Mouse (Mus musculus): ENCODE measurements at regions not wholly inside any gene's neighbourhood (a gene's known extent, or its start where the extent isn't known, plus 50 kb on each side); places are given as distances from the start of the nearest gene placed in this dataset.

GRCm38 (mm10) chr10:21482659-21483058 is 105.6 kb downstream of the Aldh8a1 start:
- no peak for DNase-seq (ENCODE audit: low read depth, low spot score)

- no peak for DNase-seq (ENCODE audit: low read depth, low spot score)
These were observed 106.3 kb downstream of the Aldh8a1 start for GRCm38 (mm10) chr10:21483373-21483772.

GRCm38 (mm10) chr10:21488374-21488930 is 104.5 kb upstream of the 1700020N01Rik start:
- DNase-seq (ENCODE audit: low read depth, low spot score) = no peak

- no peak for DNase-seq (ENCODE audit: low read depth, low spot score)
These were observed 102.0 kb upstream of the 1700020N01Rik start for GRCm38 (mm10) chr10:21490910-21491309.

GRCm38 (mm10) chr10:21492254-21492894 is 100.6 kb upstream of the 1700020N01Rik start:
- DNase-seq (ENCODE audit: low read depth, low spot score) = peak; percentile 10

- DNase-seq (ENCODE audit: low read depth, low spot score) = peak; percentile 15
These were observed 98.4 kb upstream of the 1700020N01Rik start for GRCm38 (mm10) chr10:21494536-21494935.

- no peak for DNase-seq (ENCODE audit: low read depth, low spot score)
These were observed 95.8 kb upstream of the 1700020N01Rik start for GRCm38 (mm10) chr10:21497110-21497509.

- DNase-seq (ENCODE audit: low read depth, low spot score) = no peak
These were observed 94.8 kb upstream of the 1700020N01Rik start for GRCm38 (mm10) chr10:21498143-21498542.

GRCm38 (mm10) chr10:21501658-21502057 is 91.3 kb upstream of the 1700020N01Rik start:
- no peak for DNase-seq (ENCODE audit: low read depth, low spot score)

- no peak for DNase-seq (ENCODE audit: low read depth, low spot score)
These were observed 88.5 kb upstream of the 1700020N01Rik start for GRCm38 (mm10) chr10:21504431-21504830.

GRCm38 (mm10) chr10:21511386-21511785 is 81.6 kb upstream of the 1700020N01Rik start:
- DNase-seq (ENCODE audit: low read depth, low spot score) = no peak

GRCm38 (mm10) chr10:21512486-21512885 is 80.5 kb upstream of the 1700020N01Rik start:
- DNase-seq (ENCODE audit: low read depth, low spot score) = no peak

GRCm38 (mm10) chr10:21517721-21518120 is 75.2 kb upstream of the 1700020N01Rik start:
- DNase-seq (ENCODE audit: low read depth, low spot score) = no peak

- no peak for DNase-seq (ENCODE audit: low read depth, low spot score)
These were observed 72.1 kb upstream of the 1700020N01Rik start for GRCm38 (mm10) chr10:21520854-21521253.

GRCm38 (mm10) chr10:21525555-21525954 is 67.4 kb upstream of the 1700020N01Rik start:
- DNase-seq (ENCODE audit: low read depth, low spot score) = no peak

- no peak for DNase-seq (ENCODE audit: low read depth, low spot score)
These were observed 64.5 kb upstream of the 1700020N01Rik start for GRCm38 (mm10) chr10:21528396-21528795.

GRCm38 (mm10) chr10:21529098-21529749 is 63.7 kb upstream of the 1700020N01Rik start:
- no peak for DNase-seq (ENCODE audit: low read depth, low spot score)

- no peak for DNase-seq (ENCODE audit: low read depth, low spot score)
These were observed 60.8 kb upstream of the 1700020N01Rik start for GRCm38 (mm10) chr10:21532142-21532541.

GRCm38 (mm10) chr10:21535631-21536030 is 57.3 kb upstream of the 1700020N01Rik start:
- DNase-seq (ENCODE audit: low read depth, low spot score) = no peak

- DNase-seq (ENCODE audit: low read depth, low spot score) = no peak
These were observed 54.5 kb upstream of the 1700020N01Rik start for GRCm38 (mm10) chr10:21538481-21538880.

Measured in mesoderm, embryonic 11.5 days (tissue).